Mouse (Mus musculus): ENCODE measurements at regions not wholly inside any gene's neighbourhood (a gene's known extent, or its start where the extent isn't known, plus 50 kb on each side); places are given as distances from the start of the nearest gene placed in this dataset.

- Histone ChIP-seq H3K27ac (no peak overlapping the region), H3K27me3 (no peaks in the 10 kb centered on the region), H3K9ac (no peak overlapping the region), H3K36me3 (no peaks in the 10 kb centered on the region), H3K4me3 (replicated peaks) (no peak overlapping the region), H3K9me3 (replicated peaks) (no peaks in the 10 kb centered on the region), H3K4me1 (no peaks in the 10 kb centered on the region), H3K4me2 (no peak overlapping the region)
- 67% methylated on average over 10 of the region's 10 CpGs for WGBS
- no peak for ATAC-seq (replicated peaks; ENCODE audit: low FRiP score)
Observed at GRCm38 (mm10) chr14:105532168-105532745, 273.9 kb downstream of the Ndfip2 start.

GRCm38 (mm10) chr14:105528107-105528506 is 269.7 kb downstream of the Ndfip2 start:
- 77% methylated on average over 6 of the region's 6 CpGs for WGBS
- H3K27ac ChIP-seq = no peak overlapping the region
- no peaks in the 10 kb centered on the region for H3K36me3 ChIP-seq
- no peak overlapping the region for H3K4me3 ChIP-seq (replicated peaks)
- no peak overlapping the region for H3K9ac ChIP-seq
- H3K9me3 ChIP-seq (replicated peaks) = no peaks in the 10 kb centered on the region
- H3K4me1 ChIP-seq = no peaks in the 10 kb centered on the region
- H3K27me3 ChIP-seq = no peaks in the 10 kb centered on the region
- no peak overlapping the region for H3K4me2 ChIP-seq
- ATAC-seq (replicated peaks; ENCODE audit: low FRiP score) = no peak

GRCm38 (mm10) chr14:105523849-105524248 is 265.5 kb downstream of the Ndfip2 start:
- no peak overlapping the region for H3K4me2 ChIP-seq
- H3K36me3 ChIP-seq = no peaks in the 10 kb centered on the region
- ATAC-seq (replicated peaks; ENCODE audit: low FRiP score) = no peak
- H3K4me3 ChIP-seq (replicated peaks) = no peak overlapping the region
- no peaks in the 10 kb centered on the region for H3K27me3 ChIP-seq
- H3K27ac ChIP-seq = no peak overlapping the region
- no peak overlapping the region for H3K9ac ChIP-seq
- WGBS = 92% methylated on average over 4 of the region's 4 CpGs
- no peaks in the 10 kb centered on the region for H3K9me3 ChIP-seq (replicated peaks)
- H3K4me1 ChIP-seq = no peaks in the 10 kb centered on the region

GRCm38 (mm10) chr14:105522279-105522678 is 263.9 kb downstream of the Ndfip2 start:
- ATAC-seq (replicated peaks; ENCODE audit: low FRiP score) = no peak
- no peaks in the 10 kb centered on the region for H3K27me3 ChIP-seq
- H3K4me3 ChIP-seq (replicated peaks) = no peak overlapping the region
- 71% methylated on average over 1 of the region's 1 CpGs for whole genome bisulfite sequencing
- no peaks in the 10 kb centered on the region for H3K36me3 ChIP-seq
- no peak overlapping the region for H3K27ac ChIP-seq
- H3K4me1 ChIP-seq = no peaks in the 10 kb centered on the region
- H3K9me3 ChIP-seq (replicated peaks) = no peaks in the 10 kb centered on the region
- H3K4me2 ChIP-seq = no peak overlapping the region
- H3K9ac ChIP-seq = no peak overlapping the region

- Histone ChIP-seq H3K4me3 (replicated peaks) (no peak overlapping the region), H3K9me3 (replicated peaks) (no peaks in the 10 kb centered on the region), H3K36me3 (no peaks in the 10 kb centered on the region), H3K4me2 (no peak overlapping the region), H3K27ac (no peak overlapping the region), H3K27me3 (no peaks in the 10 kb centered on the region), H3K4me1 (no peaks in the 10 kb centered on the region), H3K9ac (no peak overlapping the region)
- ATAC-seq (replicated peaks; ENCODE audit: low FRiP score) = no peak
- 57% methylated on average over 7 of the region's 7 CpGs for WGBS
Observed at GRCm38 (mm10) chr14:105518706-105519105, 260.3 kb downstream of the Ndfip2 start.

GRCm38 (mm10) chr14:105514413-105514812 is 256.0 kb downstream of the Ndfip2 start:
- Histone ChIP-seq H3K4me2 (no peak overlapping the region), H3K9me3 (replicated peaks) (no peaks in the 10 kb centered on the region; the same call in 1 of the 2 replicates), H3K27ac (no peak overlapping the region), H3K4me3 (replicated peaks) (no peak overlapping the region), H3K27me3 (no peaks in the 10 kb centered on the region), H3K4me1 (no peaks in the 10 kb centered on the region), H3K9ac (no peak overlapping the region), H3K36me3 (no peaks in the 10 kb centered on the region)
- ATAC-seq (replicated peaks; ENCODE audit: low FRiP score) = no peak
- WGBS = 66% methylated on average over 9 of the region's 9 CpGs

GRCm38 (mm10) chr14:105512914-105513677 is 254.7 kb downstream of the Ndfip2 start:
- 90% methylated on average over 12 of the region's 12 CpGs for WGBS
- no peak overlapping the region for H3K4me2 ChIP-seq

GRCm38 (mm10) chr14:105511826-105512225 is 253.5 kb downstream of the Ndfip2 start:
- Histone ChIP-seq H3K4me2 (no peak overlapping the region), H3K9ac (no peak overlapping the region), H3K4me1 (no peaks in the 10 kb centered on the region), H3K27ac (no peak overlapping the region), H3K9me3 (replicated peaks) (no peaks in the 10 kb centered on the region; the same call in 1 of the 2 replicates), H3K36me3 (no peaks in the 10 kb centered on the region), H3K27me3 (no peaks in the 10 kb centered on the region), H3K4me3 (replicated peaks) (no peak overlapping the region)
- no peak for ATAC-seq (replicated peaks; ENCODE audit: low FRiP score)
- 85% methylated on average over 4 of the region's 4 CpGs for WGBS

More at GRCm38 (mm10) chr14:105512914-105513677, 254.7 kb downstream of the Ndfip2 start:
- no peaks in the 10 kb centered on the region for H3K27me3 ChIP-seq
- no peak overlapping the region for H3K27ac ChIP-seq
- H3K4me1 ChIP-seq = no peaks in the 10 kb centered on the region
- no peak overlapping the region for H3K4me3 ChIP-seq (replicated peaks)
- no peaks in the 10 kb centered on the region; the same call in 1 of the 2 replicates for H3K9me3 ChIP-seq (replicated peaks)
- ATAC-seq (replicated peaks; ENCODE audit: low FRiP score) = no peak
- no peaks in the 10 kb centered on the region for H3K36me3 ChIP-seq
- H3K9ac ChIP-seq = no peak overlapping the region

- 88% methylated on average over 3 of the region's 3 CpGs for WGBS
- Histone ChIP-seq H3K4me3 (replicated peaks) (no peak overlapping the region), H3K9ac (no peak overlapping the region), H3K27ac (no peak overlapping the region), H3K36me3 (no peaks in the 10 kb centered on the region), H3K9me3 (replicated peaks) (no peaks in the 10 kb centered on the region; the same call in 1 of the 2 replicates), H3K4me2 (no peak overlapping the region), H3K4me1 (no peaks in the 10 kb centered on the region), H3K27me3 (no peaks in the 10 kb centered on the region)
- no peak for ATAC-seq (replicated peaks; ENCODE audit: low FRiP score)
Observed at GRCm38 (mm10) chr14:105511135-105511534, 252.8 kb downstream of the Ndfip2 start.

GRCm38 (mm10) chr14:105505261-105505660 is 246.9 kb downstream of the Ndfip2 start:
- WGBS = 69% methylated on average over 4 of the region's 4 CpGs
- Histone ChIP-seq H3K36me3 (no peaks in the 10 kb centered on the region), H3K27ac (no peak overlapping the region), H3K4me2 (no peak overlapping the region), H3K9ac (no peak overlapping the region), H3K9me3 (replicated peaks) (no peaks in the 10 kb centered on the region; the same call in 1 of the 2 replicates), H3K4me3 (replicated peaks) (no peak overlapping the region), H3K4me1 (peaks cover 26% of the 10 kb centered on the region), H3K27me3 (peaks cover 9% of the 10 kb centered on the region; the same call in 1 of the 2 replicates)
- ATAC-seq (replicated peaks; ENCODE audit: low FRiP score) = no peak

- H3K4me1 ChIP-seq = peaks cover 31% of the 10 kb centered on the region
- H3K27me3 ChIP-seq = peaks cover 9% of the 10 kb centered on the region; the same call in 1 of the 2 replicates
- 86% methylated on average over 3 of the region's 3 CpGs for WGBS
- H3K36me3 ChIP-seq = no peaks in the 10 kb centered on the region
- no peak overlapping the region for H3K4me3 ChIP-seq (replicated peaks)
- no peaks in the 10 kb centered on the region for H3K9me3 ChIP-seq (replicated peaks)
- H3K27ac ChIP-seq = no peak overlapping the region
- no peak for ATAC-seq (replicated peaks; ENCODE audit: low FRiP score)
- no peak overlapping the region for H3K9ac ChIP-seq
- no peak overlapping the region for H3K4me2 ChIP-seq
Observed at GRCm38 (mm10) chr14:105504376-105504775, 246.0 kb downstream of the Ndfip2 start.

- no peak for ATAC-seq (replicated peaks; ENCODE audit: low FRiP score)
- Histone ChIP-seq H3K27me3 (peaks cover 9% of the 10 kb centered on the region; the same call in 1 of the 2 replicates), H3K27ac (no peak overlapping the region), H3K4me1 (peaks cover 37% of the 10 kb centered on the region), H3K9ac (no peak overlapping the region), H3K4me3 (replicated peaks) (no peak overlapping the region), H3K36me3 (no peaks in the 10 kb centered on the region), H3K4me2 (no peak overlapping the region), H3K9me3 (replicated peaks) (no peaks in the 10 kb centered on the region)
- WGBS = 78% methylated on average over 5 of the region's 5 CpGs
Observed at GRCm38 (mm10) chr14:105503806-105504205, 245.4 kb downstream of the Ndfip2 start.

All from kidney, embryonic 15.5 days (tissue).